Mouse (Mus musculus): Measurements from ENCODE around the gene Vwde.

DNA sequence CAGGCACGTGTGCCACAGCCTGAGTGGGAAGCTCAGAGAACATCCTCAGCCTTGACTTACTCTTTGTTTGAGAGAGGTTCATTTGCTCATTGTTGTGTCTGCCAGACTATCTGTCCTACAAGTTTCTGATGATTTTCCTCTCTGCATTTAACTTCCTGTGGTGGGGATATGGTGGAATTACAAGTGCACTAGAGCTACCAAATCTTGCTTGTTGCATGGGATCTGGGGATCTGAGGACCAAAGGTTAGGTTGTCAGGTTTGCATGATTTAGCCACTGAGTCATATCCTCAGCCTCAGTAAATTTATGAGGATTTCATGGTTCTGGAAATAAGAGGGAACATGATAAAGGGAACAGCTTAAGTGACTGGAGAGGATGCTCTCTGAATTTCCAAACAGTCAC, 116.1 kb downstream of the Vwde start:
- TF ChIP-seq CTCF (IDR thresholded peaks at IDR 0.05; ENCODE audit: low read depth, low read length) (no peak), POLR2A (IDR thresholded peaks at IDR 0.05; ENCODE audit: extremely low read depth, insufficient read depth, low read length) (no peak)
